Mouse (Mus musculus): Measurements from ENCODE around the gene Catsperg1.

GRCm38 (mm10) chr7:29262151-29262550, 48.3 kb upstream of the Catsperg1 start:
- TF ChIP-seq POLR2A (IDR thresholded peaks at IDR 0.05; ENCODE audit: low read depth, low read length) (no peak), CTCF (IDR thresholded peaks at IDR 0.05; ENCODE audit: borderline replicate concordance, insufficient read depth, low read length) (no peak)

All from embryonic fibroblast, embryonic 13.5 days (primary cell).